Mouse (Mus musculus) intestine, embryonic 14.5 days (tissue): ENCODE measurements around the gene Sgsm2. TPM values are rescaled to one million over a fixed set of nuclear protein-coding genes. Genes with fewer than 3 reads are reported as not detected.
"Not testable (repeated sequence)": the region's sequence is repeated elsewhere in the genome, so short reads cannot be mapped to it uniquely, and the experiment has no call there.

ENCODE experiments used
- ATAC-seq: fragments of 200-750 bp; cut with Nextera tagmentation; replicated peaks from 2 replicates; pipeline ENCODE4 v1.8.0; 2017; ENCODE audit warnings: low read depth, moderate number of reproducible peaks, moderate TSS enrichment, moderate library complexity; ENCODE audit not compliant: low FRiP score, low TSS enrichment
- DNase-seq: peaks from one replicate; pipeline ENCODE4 v3.0.0-alpha.2; 2018; ENCODE audit warnings: low spot score
- H3K27ac ChIP-seq: fragments of 300-500 bp; sonication (generic); 2 replicates; pipeline ENCODE4 v1.5.1; 2014; ENCODE audit warnings: low read depth, mild to moderate bottlenecking, control low read depth
- H3K27me3 ChIP-seq: fragments of 300-500 bp; sonication (generic); replicated peaks from 2 replicates; pipeline ENCODE4 v1.6.1; 2014; ENCODE audit warnings: low read length, control low read depth; ENCODE audit not compliant: control insufficient read depth, insufficient read depth
- H3K36me3 ChIP-seq: fragments of 300-500 bp; sonication (generic); 2 replicates; pipeline ENCODE4 v1.6.1; 2014; ENCODE audit warnings: low read length, control low read depth; ENCODE audit not compliant: control insufficient read depth, insufficient read depth
- H3K4me1 ChIP-seq: fragments of 300-500 bp; sonication (generic); replicated peaks from 2 replicates; pipeline ENCODE4 v1.6.1; 2014; ENCODE audit warnings: low read length, control low read depth, mixed read lengths; ENCODE audit not compliant: control insufficient read depth, insufficient read depth
- H3K4me2 ChIP-seq: fragments of 300-500 bp; sonication (generic); 2 replicates; pipeline ENCODE4 v1.6.1; 2014; ENCODE audit warnings: low read length
- H3K4me3 ChIP-seq: fragments of 300-500 bp; sonication (generic); 2 replicates; pipeline ENCODE4 v1.5.1; 2014; ENCODE audit warnings: low read depth, low read length, control low read depth, mixed read lengths
- H3K9ac ChIP-seq: fragments of 300-500 bp; sonication (generic); 2 replicates; pipeline ENCODE4 v1.6.1; 2014; ENCODE audit warnings: mild to moderate bottlenecking, low read length
- H3K9me3 ChIP-seq: fragments of 300-500 bp; sonication (generic); 2 replicates; pipeline ENCODE4 v1.6.1; 2016; ENCODE audit warnings: low read length, control low read depth; ENCODE audit not compliant: control insufficient read depth
- WGBS: fragments of 180-500 bp; shearing (Covaris S2); extraction: QIAGEN DNeasy Blood & Tissue Kit; methylation state at CpG from one replicate; pipeline ENCODE4 v1.1.7; 2014; 5-methylcytosine and 5-hydroxymethylcytosine counted together
- polyA plus RNA-seq: library from polyadenylated mRNA; unstranded; fragments of >200 nt; fragmentation: Nextera tagmentation; extraction: Ambion mirVana; gene quantifications from 2 replicates; pipeline ENCODE4 v1.2.1, GENCODE M21; 2014

Sgsm2 gene
- polyA plus RNA-seq, 1 experiment from 2014 or later: 6.2 TPM

DNA sequence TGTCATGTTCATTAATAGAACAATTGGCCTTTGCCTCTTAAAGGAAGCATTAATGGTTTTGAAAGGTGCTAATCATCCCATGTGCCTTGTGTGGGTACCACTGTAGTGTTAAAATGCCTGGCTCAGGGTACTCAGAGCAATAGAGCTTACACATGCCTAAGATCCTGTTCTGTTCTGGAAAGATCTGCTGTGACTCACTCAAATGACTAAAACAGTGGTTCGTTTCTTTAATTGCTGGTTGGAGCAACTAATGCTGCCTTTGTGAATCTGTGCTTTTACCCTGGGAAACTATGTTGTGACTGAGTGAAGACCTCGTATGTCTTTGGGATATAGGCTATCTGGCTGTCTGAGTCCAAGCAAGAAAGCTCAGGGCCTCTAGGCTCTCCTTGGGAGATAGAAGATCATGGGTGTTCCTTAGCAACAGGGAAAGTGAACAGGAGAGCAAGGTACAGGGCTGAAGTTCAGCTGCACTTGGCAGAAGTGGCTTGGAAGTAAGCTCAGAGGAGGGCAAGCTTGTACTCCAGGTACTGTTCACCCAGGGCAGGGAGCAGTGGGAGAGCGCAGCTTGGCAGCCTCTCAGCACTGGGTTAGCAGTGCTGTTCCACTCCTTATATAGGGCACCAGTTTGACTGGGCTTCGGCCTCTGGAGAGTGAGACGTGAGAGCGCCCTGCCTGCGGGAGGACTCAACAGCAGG is 74.0 kb downstream of the Sgsm2 start:
- Histone ChIP-seq H3K27ac (no peak overlapping the region), H3K4me3 (no peak overlapping the region), H3K36me3 (peaks cover 27% of the 10 kb centered on the region), H3K4me2 (no peak overlapping the region), H3K9me3 (no peaks in the 10 kb centered on the region), H3K4me1 (no peaks in the 10 kb centered on the region), H3K9ac (no peak overlapping the region), H3K27me3 (no peaks in the 10 kb centered on the region)
- ATAC-seq: no peak
- 86% methylated on average over 7 of the region's 7 CpGs for WGBS
- DNase-seq: no peak

DNA sequence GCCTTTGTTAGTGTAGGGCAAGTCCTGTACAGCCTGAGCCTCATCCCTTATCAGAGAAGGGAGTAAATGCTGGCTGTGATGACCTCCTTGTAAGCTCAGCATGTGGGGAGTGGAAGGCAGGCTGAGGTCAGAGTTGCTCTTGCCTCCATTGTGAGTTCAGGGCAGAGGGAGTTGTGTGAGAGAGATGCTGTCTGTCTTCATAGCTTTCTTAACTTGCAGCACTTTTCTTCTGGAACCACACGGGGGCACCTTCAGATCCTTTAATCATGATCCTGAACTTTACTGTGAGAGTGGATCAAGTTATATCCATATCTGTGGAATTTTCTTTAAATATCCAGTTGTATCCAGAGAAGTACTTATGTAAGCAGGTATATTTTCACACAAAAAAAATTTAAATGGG is 75.4 kb downstream of the Sgsm2 start:
- peaks cover 41% of the 10 kb centered on the region for H3K36me3 ChIP-seq
- no peak for DNase-seq

DNA sequence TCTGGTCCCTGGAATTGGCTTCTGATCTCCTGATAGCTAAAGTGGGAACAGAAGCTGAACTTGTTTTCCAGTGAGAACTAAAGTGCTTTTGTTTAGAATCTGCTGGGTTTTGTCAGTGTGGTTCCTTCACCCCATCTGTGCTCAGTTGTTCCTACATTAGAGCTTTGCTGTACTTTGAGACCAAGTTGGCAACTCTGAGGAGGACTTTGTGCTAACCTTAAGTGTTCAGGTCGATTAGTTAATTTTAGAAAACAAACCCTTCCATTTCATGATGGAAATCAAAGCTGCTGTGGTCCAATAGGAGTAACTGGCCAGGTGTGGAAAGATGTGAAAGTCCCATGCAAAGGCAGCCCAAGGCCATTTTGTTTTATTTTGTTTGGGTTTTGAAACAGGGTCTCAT is 75.9 kb downstream of the Sgsm2 start:
- H3K27ac ChIP-seq: no peak overlapping the region
- no peaks in the 10 kb centered on the region for H3K9me3 ChIP-seq
- H3K9ac ChIP-seq: no peak overlapping the region
- no peak for ATAC-seq
- H3K27me3 ChIP-seq: no peaks in the 10 kb centered on the region
- H3K4me3 ChIP-seq: no peak overlapping the region
- 74% methylated on average over 1 of the region's 1 CpGs for WGBS
- no peaks in the 10 kb centered on the region for H3K4me1 ChIP-seq
- DNase-seq: no peak
- peaks cover 43% of the 10 kb centered on the region for H3K36me3 ChIP-seq
- no peak overlapping the region for H3K4me2 ChIP-seq

More for the DNA sequence above, 75.4 kb downstream of the Sgsm2 start:
- no peak for ATAC-seq
- H3K9me3 ChIP-seq: no peaks in the 10 kb centered on the region
- no peak overlapping the region for H3K27ac ChIP-seq
- no peaks in the 10 kb centered on the region for H3K27me3 ChIP-seq
- no peak overlapping the region for H3K4me3 ChIP-seq
- H3K9ac ChIP-seq: no peak overlapping the region
- WGBS: 42% methylated on average over 1 of the region's 1 CpGs
- H3K4me1 ChIP-seq: no peaks in the 10 kb centered on the region
- H3K4me2 ChIP-seq: no peak overlapping the region

DNA sequence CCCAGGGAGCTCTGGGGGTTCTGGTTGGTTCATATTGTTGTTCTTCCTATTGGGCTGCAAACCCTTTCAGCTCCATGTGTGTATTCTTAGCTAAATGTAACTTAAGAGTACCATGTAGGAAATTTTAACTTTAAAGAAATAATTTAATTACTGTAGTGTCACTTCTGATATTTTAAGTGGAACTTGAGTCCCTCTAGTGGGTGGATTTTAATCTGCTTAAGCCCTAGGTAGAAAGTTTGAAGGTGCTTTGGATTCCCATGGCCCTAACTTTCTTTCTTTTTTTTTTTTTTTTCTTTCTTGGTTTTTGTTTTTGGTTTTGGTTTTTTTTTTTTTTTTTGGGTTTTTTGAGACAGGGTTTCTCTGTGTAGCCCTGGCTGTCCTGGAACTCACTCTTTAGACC is 81.1 kb downstream of the Sgsm2 start:
- H3K4me3 ChIP-seq: no peak overlapping the region
- H3K27ac ChIP-seq: no peak overlapping the region
- ATAC-seq: no peak
- DNase-seq: no peak
- H3K9me3 ChIP-seq: no peaks in the 10 kb centered on the region
- peaks cover 59% of the 10 kb centered on the region for H3K36me3 ChIP-seq
- H3K4me1 ChIP-seq: no peaks in the 10 kb centered on the region
- no peak overlapping the region for H3K4me2 ChIP-seq
- H3K9ac ChIP-seq: no peak overlapping the region
- H3K27me3 ChIP-seq: no peaks in the 10 kb centered on the region

DNA sequence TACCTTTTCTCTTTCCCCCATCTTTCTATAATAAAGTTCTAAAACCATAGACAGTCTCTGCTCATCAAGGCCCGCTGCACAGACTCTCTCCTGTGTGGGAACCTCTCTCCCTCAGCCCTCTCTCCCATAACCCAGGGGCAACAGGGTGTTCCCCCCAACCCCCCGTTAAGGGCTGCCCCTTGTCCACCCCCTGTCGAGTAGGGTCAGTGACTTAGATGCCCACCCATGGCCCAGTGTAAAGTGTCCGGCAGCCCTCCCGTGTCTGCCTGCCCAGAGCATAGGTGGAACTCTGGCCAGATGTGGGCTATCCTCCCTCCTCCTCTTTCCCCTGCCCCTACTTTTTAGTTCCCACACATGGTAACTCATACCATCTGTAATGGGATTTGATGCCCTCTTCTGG is 85.3 kb downstream of the Sgsm2 start:
- Histone ChIP-seq H3K27me3 (no peaks in the 10 kb centered on the region), H3K36me3 (peaks cover 42% of the 10 kb centered on the region), H3K27ac (peak overlapping the region; percentile 57; the same call in 1 of the 2 replicates), H3K9me3 (no peaks in the 10 kb centered on the region), H3K4me2 (no peak overlapping the region), H3K4me3 (no peak overlapping the region), H3K9ac (no peak overlapping the region), H3K4me1 (no peaks in the 10 kb centered on the region)
- WGBS: 29% methylated on average over 5 of the region's 5 CpGs
- ATAC-seq (no peak), DNase-seq (no peak)

DNA sequence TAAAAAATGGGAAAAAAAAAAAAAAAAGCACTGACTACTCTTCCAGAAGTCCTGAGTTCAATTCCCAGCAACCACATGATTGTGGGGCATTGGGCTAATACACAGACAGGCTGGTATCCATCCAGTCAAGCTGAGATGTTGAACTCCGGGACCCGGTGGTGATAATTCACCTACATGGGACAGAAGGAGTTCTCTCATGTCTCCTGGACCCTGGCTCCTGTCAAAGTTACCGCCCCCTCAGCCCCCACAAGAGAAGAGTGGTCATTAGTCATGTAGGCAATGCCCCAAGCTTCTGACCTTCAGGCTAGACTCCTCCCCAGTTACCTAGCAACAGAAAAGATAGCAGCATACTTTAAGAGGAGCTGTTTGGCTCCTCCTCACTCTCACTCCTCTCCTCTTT is 85.8 kb downstream of the Sgsm2 start:
- not testable (repeated sequence) for H3K27me3 ChIP-seq, H3K4me1 ChIP-seq, DNase-seq, H3K9me3 ChIP-seq, H3K4me3 ChIP-seq, H3K4me2 ChIP-seq, H3K27ac ChIP-seq, H3K9ac ChIP-seq
- 29% methylated on average over 3 of the region's 3 CpGs for WGBS
- H3K36me3 ChIP-seq: peaks cover 44% of the 10 kb centered on the region
- peak; percentile 36; the same call in 1 of the 2 replicates for ATAC-seq

DNA sequence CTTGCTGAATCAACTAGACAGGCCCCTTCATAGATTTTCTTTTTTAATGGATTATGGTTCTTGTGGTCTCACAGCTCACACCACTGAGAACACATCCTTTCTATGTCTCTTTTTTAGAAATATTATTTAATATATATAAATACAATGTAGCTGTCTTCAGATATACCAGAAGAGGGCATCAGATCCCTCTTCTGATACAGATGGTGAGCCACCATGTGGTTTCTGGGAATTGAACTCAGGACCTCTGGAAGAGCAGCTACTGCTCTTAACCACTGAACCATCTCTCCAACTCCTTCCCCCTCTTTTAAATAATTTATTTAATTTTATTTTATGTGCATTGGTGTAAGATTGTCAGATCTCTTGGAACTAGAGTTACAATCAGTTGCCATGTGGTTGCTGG is 86.7 kb downstream of the Sgsm2 start:
- no peak overlapping the region for H3K27ac ChIP-seq

DNA sequence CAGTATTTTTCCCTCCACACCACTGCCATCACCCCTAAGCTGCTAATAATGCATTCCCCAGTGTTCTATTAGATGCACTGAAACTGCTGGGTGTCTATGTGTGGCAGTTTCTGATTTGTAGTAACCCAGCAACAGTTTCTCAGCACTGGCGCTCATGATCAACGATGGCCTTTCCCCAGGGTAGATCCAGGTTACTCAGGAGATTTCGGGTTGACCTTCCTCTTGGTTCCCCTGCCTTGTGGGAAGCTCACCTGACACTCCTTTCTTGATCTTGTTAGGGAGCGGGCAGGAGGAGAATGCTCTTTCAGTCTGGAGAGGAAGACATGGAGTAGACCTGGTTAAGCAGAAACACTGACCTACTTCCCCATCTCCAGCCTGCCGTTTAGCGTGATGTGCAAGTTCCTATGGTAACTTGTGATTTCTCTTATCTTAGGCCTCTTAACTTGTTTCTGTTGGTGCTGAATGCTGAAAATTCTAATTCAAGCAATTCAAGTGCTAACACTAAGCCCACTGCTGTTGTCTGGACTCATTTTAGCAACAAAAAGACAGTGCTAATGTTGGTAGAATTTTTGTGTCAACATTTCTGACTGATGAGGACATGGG is 88.5 kb downstream of the Sgsm2 start:
- WGBS: 92% methylated on average over 6 of the region's 6 CpGs
- Histone ChIP-seq H3K4me1 (no peaks in the 10 kb centered on the region), H3K9me3 (no peaks in the 10 kb centered on the region), H3K27me3 (no peaks in the 10 kb centered on the region), H3K4me2 (no peak overlapping the region), H3K4me3 (no peak overlapping the region), H3K9ac (no peak overlapping the region), H3K27ac (no peak overlapping the region), H3K36me3 (peaks cover 62% of the 10 kb centered on the region)
- no peak for DNase-seq
- no peak for ATAC-seq

More for the DNA sequence above, 86.7 kb downstream of the Sgsm2 start:
- H3K9me3 ChIP-seq: no peaks in the 10 kb centered on the region
- no peaks in the 10 kb centered on the region for H3K4me1 ChIP-seq
- no peaks in the 10 kb centered on the region for H3K27me3 ChIP-seq
- no peak overlapping the region for H3K9ac ChIP-seq
- ATAC-seq (no peak), DNase-seq (no peak)
- no peak overlapping the region for H3K4me3 ChIP-seq
- no peak overlapping the region for H3K4me2 ChIP-seq
- peaks cover 53% of the 10 kb centered on the region for H3K36me3 ChIP-seq
